Mouse (Mus musculus): ENCODE data around the gene Olfr1353. TPM values are rescaled to one million over a fixed set of nuclear protein-coding genes. Genes with fewer than 3 reads are reported as not detected.
"Not testable (repeated sequence)": the region's sequence is repeated elsewhere in the genome, so short reads cannot be mapped to it uniquely, and the experiment has no call there.

The Olfr1353 gene
- not detected in 2 replicates for polyA plus RNA-seq (2016; fragmentation: Nextera tagmentation; extraction: Ambion mirVana)

DNA sequence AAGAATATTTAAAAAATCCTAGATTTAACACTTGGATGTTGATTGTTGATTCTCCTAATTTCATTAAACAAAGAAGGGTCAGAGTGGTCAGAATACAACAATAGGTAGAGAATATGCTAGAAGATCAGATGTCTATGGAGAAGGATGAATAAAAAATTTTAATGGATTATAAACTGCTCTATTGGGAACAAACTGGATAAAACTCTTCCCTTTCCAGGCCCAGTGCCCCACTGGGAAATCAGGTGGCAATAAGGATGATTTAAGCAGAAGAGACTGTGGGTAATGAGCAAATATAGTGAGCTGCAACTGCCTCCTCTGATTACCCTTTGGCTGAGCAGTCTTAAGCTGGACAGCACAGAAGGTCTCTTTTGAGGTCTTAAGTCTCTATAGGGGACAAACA is at the start of gene Olfr1353:
Gene Olfr1353, plus strand, starts transcription at position 301 of the 400 bp plus-strand sequence.
- DNase-seq (ENCODE audit: low spot score); H3K4me1 ChIP-seq (replicated peaks); H3K36me3 ChIP-seq: not testable (repeated sequence)

DNA sequence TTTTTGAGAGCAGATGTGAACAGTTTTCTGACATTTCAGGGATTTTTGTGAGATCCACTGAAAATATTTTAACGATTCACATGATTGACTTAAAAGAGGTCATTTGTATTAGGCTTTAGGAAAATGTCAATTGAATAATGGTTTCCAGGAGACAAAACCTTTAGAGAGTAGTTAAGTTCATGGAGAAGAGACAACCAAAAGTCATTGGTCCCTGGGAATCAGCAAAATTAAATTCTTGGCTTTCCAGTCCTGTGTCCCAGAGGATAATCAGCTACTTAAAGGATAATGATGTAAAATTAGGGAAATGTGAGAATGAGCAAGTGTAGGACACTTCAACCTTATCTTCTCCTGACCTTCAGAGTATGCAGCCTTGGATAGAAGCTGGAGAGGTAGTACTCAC is 12.8 kb upstream of the Olfr1353 start, which contains the start of gene Olfr8:
Gene Olfr8, plus strand, starts transcription at position 301 of the 400 bp plus-strand sequence.
- H3K27me3 ChIP-seq (ENCODE audit: insufficient read depth, poor library complexity, severe bottlenecking); H3K4me3 ChIP-seq; H3K36me3 ChIP-seq; DNase-seq (ENCODE audit: low spot score); H3K4me1 ChIP-seq (replicated peaks); H3K27ac ChIP-seq; H3K9me3 ChIP-seq: not testable (repeated sequence)
- WGBS: 93% methylated on average over 1 of the region's 1 CpGs

More for the DNA sequence above, at the start of gene Olfr1353:
- not testable (repeated sequence) for H3K27me3 ChIP-seq (ENCODE audit: insufficient read depth, poor library complexity, severe bottlenecking); H3K4me3 ChIP-seq; H3K9me3 ChIP-seq; H3K27ac ChIP-seq

DNA sequence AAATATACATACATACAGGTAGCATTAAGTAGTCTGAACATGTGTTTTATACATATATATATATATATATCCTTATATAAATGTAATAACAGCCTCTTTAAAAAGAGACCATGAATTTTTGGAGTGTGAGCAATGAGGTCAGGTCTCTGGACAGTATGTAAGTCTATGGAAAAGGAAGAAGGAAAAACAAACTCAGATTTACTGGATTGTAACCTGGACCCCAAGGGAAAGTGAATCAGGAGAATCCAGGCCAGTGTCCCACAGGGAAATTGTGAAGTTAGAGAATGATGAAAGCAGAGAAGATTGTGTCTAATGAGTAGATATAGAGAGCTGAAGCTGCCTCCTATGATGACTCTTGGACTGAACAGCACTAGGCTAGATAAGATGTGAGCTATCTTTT is 17.6 kb downstream of the Olfr1353 start, which contains the start of gene Olfr1352:
Gene Olfr1352, plus strand, starts transcription at position 301 of the 400 bp plus-strand sequence.
- Histone ChIP-seq H3K36me3 (no peaks in the 10 kb centered on the region), H3K4me3 (no peak within 1 kb of the TSS)

DNA sequence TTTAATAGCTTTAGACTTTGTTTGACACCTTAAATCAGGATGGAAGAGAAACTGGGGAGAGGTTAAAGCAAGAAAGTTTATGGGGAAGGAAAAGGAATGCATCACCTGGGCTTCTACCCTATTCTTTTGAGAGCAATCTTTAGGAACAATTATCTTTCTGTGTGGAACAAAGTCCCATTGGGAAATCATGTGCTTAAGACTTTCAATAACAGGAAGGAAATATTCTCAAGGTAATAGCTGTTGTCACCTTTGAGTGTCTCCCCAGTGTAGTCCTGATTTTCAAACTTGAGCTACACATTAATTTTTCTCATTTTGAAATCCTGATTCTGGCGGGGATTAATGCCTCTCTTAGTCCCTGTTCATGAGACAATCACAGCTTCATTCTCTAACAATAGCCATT is 49.1 kb downstream of the Olfr1353 start, which contains the start of gene Olfr1351:
Gene Olfr1351, plus strand, starts transcription at position 301 of the 400 bp plus-strand sequence.
- Histone ChIP-seq H3K4me3 (no peak within 1 kb of the TSS), H3K27ac (no peak within 1 kb of the TSS), H3K9me3 (peaks cover 5% of the 10 kb centered on the region; the same call in 1 of the 2 replicates), H3K27me3 (ENCODE audit: insufficient read depth, poor library complexity, severe bottlenecking) (no peaks in the 10 kb centered on the region), H3K36me3 (no peaks in the 10 kb centered on the region), H3K4me1 (replicated peaks) (no peaks in the 10 kb centered on the region)
- 72% methylated on average over 1 of the region's 1 CpGs for whole genome bisulfite sequencing
- DNase-seq (ENCODE audit: low spot score): no peak

More for the DNA sequence above, 17.6 kb downstream of the Olfr1353 start, which contains the start of gene Olfr1352:
- Histone ChIP-seq H3K27me3 (ENCODE audit: insufficient read depth, poor library complexity, severe bottlenecking) (no peaks in the 10 kb centered on the region), H3K27ac (no peak within 1 kb of the TSS), H3K4me1 (replicated peaks) (no peaks in the 10 kb centered on the region), H3K9me3 (no peaks in the 10 kb centered on the region)
- no peak for DNase-seq (ENCODE audit: low spot score)

Other genes starting within 250 kb of the Olfr1353 start
- gene Casp14, start 245.0 kb upstream of the Olfr1353 start, polyA plus RNA-seq (2016; fragmentation: Nextera tagmentation; extraction: Ambion mirVana): 0.07 TPM in 1 of 2 replicates, not detected in the other
- gene Ccdc105, start 210.2 kb upstream of the Olfr1353 start, polyA plus RNA-seq (2016; fragmentation: Nextera tagmentation; extraction: Ambion mirVana): 0.09 and 0.19 TPM in 2 replicates
- 1.1 and 1.6 TPM in 2 replicates for gene Slc1a6, start 182.8 kb upstream of the Olfr1353 start, polyA plus RNA-seq (2016; fragmentation: Nextera tagmentation; extraction: Ambion mirVana)
- gene Olfr1356, start 111.1 kb upstream of the Olfr1353 start, polyA plus RNA-seq (2016; fragmentation: Nextera tagmentation; extraction: Ambion mirVana): not detected in 2 replicates
- gene Olfr1355, start 87.8 kb upstream of the Olfr1353 start, polyA plus RNA-seq (2016; fragmentation: Nextera tagmentation; extraction: Ambion mirVana): not detected in 2 replicates
- gene Olfr1354, start 50.1 kb upstream of the Olfr1353 start, polyA plus RNA-seq (2016; fragmentation: Nextera tagmentation; extraction: Ambion mirVana): not detected in 2 replicates
- not detected in 2 replicates for gene Olfr8, start 12.7 kb upstream of the Olfr1353 start, polyA plus RNA-seq (2016; fragmentation: Nextera tagmentation; extraction: Ambion mirVana)
- gene Olfr1352, start 17.7 kb downstream of the Olfr1353 start, polyA plus RNA-seq (2016; fragmentation: Nextera tagmentation; extraction: Ambion mirVana): not detected in 2 replicates
- gene Olfr1351, start 49.2 kb downstream of the Olfr1353 start, polyA plus RNA-seq (2016; fragmentation: Nextera tagmentation; extraction: Ambion mirVana): not detected in 2 replicates
- 0.15 TPM in 1 of 2 replicates, not detected in the other for gene Olfr57, start 65.4 kb downstream of the Olfr1353 start, polyA plus RNA-seq (2016; fragmentation: Nextera tagmentation; extraction: Ambion mirVana)
- 31.4 and 32.0 TPM in 2 replicates for gene 2610008E11Rik, start 134.3 kb downstream of the Olfr1353 start, polyA plus RNA-seq (2016; fragmentation: Nextera tagmentation; extraction: Ambion mirVana)
- gene Vmn2r80, start 185.5 kb downstream of the Olfr1353 start, polyA plus RNA-seq (2016; fragmentation: Nextera tagmentation; extraction: Ambion mirVana): not detected in 2 replicates

All from hindbrain, embryonic 10.5 days (tissue).